Mouse (Mus musculus) heart, embryonic 10.5 days (tissue): ENCODE measurements around the gene Pdcd4. TPM values are rescaled to one million over a fixed set of nuclear protein-coding genes. Genes with fewer than 3 reads are reported as not detected.
"Not testable (repeated sequence)": the region's sequence is repeated elsewhere in the genome, so short reads cannot be mapped to it uniquely, and the experiment has no call there.

Experiments
- DNase-seq: peaks from one replicate; pipeline ENCODE4 v3.0.0-alpha.2; 2017; ENCODE audit warnings: low spot score
- H3K27ac ChIP-seq: fragments of 300-500 bp; sonication (generic); 2 replicates; pipeline ENCODE4 v1.5.1; 2016; ENCODE audit warnings: mild to moderate bottlenecking
- H3K27me3 ChIP-seq: fragments of 300-500 bp; sonication (generic); 2 replicates; pipeline ENCODE4 v1.6.1; 2016; ENCODE audit warnings: mild to moderate bottlenecking; ENCODE audit not compliant: poor library complexity, insufficient read depth, severe bottlenecking
- H3K36me3 ChIP-seq: fragments of 300-500 bp; sonication (generic); 2 replicates; pipeline ENCODE4 v1.6.1; 2016; ENCODE audit warnings: mild to moderate bottlenecking, moderate library complexity
- H3K4me1 ChIP-seq: fragments of 300-500 bp; sonication (generic); 2 replicates; pipeline ENCODE4 v1.6.1; 2016; ENCODE audit warnings: mild to moderate bottlenecking
- H3K4me3 ChIP-seq: fragments of 300-500 bp; sonication (generic); 2 replicates; pipeline ENCODE4 v1.5.1; 2016; ENCODE audit warnings: mild to moderate bottlenecking, moderate library complexity
- H3K9me3 ChIP-seq: fragments of 300-500 bp; sonication (generic); 2 replicates; pipeline ENCODE4 v1.6.1; 2016; ENCODE audit warnings: mild to moderate bottlenecking, moderate library complexity
- WGBS: fragments of 180-500 bp; shearing (Covaris S2); methylation state at CpG from one replicate; pipeline ENCODE4 v1.1.7; 2016; 5-methylcytosine and 5-hydroxymethylcytosine counted together
- polyA plus RNA-seq: library from polyadenylated mRNA; unstranded; fragments of >200 nt; fragmentation: Nextera tagmentation; extraction: Ambion mirVana; gene quantifications from 2 replicates; pipeline ENCODE4 v1.2.1, GENCODE M21; 2016

Pdcd4 gene
- polyA plus RNA-seq, 1 experiment from 2014 or later, result 35.0 TPM

DNA sequence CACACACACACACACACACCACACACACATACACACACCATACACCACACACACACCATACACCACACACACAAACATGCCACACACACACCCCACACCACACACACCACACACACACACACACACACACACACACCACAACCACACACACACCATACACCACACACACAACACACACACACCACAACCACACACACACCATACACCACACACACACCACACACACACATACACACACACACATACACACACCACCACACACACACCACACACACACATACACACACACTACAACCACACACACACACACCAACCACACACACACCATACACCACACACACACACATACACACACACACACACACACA is 14.7 kb downstream of the Pdcd4 start:
- not testable (repeated sequence) for H3K27me3 ChIP-seq, H3K4me3 ChIP-seq, H3K27ac ChIP-seq, H3K9me3 ChIP-seq, DNase-seq
- H3K36me3 ChIP-seq, result peaks cover 24% of the 10 kb centered on the region
- H3K4me1 ChIP-seq, result peaks cover 19% of the 10 kb centered on the region

GRCm38 (mm10) chr19:53914950-53915349 is 22.9 kb downstream of the Pdcd4 start:
- no peaks in the 10 kb centered on the region for H3K4me1 ChIP-seq
- H3K36me3 ChIP-seq, result peaks cover 82% of the 10 kb centered on the region
- no peaks in the 10 kb centered on the region for H3K27me3 ChIP-seq
- DNase-seq, result no peak
- 90% methylated on average over 4 of the region's 4 CpGs for WGBS
- H3K9me3 ChIP-seq, result no peaks in the 10 kb centered on the region
- no peak overlapping the region for H3K4me3 ChIP-seq
- H3K27ac ChIP-seq, result no peak overlapping the region

DNA sequence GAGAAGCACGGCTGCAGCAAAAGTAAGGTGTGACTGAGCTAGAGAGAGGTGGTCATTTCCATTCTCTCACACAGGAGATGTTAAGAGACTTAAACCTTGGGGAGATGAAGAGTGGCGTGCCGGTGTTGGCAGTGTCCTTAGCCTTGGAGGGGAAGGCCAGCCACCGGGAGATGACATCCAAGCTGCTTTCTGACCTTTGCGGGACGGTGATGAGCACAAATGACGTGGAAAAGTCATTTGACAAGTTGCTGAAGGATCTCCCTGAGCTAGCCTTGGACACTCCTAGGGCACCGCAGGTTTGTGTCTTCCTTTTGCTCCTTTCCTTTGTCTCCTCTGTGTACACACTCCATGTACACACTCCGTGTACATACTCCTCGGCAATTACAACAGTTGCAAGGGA is 27.5 kb downstream of the Pdcd4 start:
- Histone ChIP-seq H3K27ac (no peak overlapping the region), H3K27me3 (no peaks in the 10 kb centered on the region), H3K9me3 (no peaks in the 10 kb centered on the region), H3K4me1 (no peaks in the 10 kb centered on the region), H3K4me3 (no peak overlapping the region), H3K36me3 (peaks cover 76% of the 10 kb centered on the region)
- WGBS, result 88% methylated on average over 10 of the region's 10 CpGs
- DNase-seq, result no peak

DNA sequence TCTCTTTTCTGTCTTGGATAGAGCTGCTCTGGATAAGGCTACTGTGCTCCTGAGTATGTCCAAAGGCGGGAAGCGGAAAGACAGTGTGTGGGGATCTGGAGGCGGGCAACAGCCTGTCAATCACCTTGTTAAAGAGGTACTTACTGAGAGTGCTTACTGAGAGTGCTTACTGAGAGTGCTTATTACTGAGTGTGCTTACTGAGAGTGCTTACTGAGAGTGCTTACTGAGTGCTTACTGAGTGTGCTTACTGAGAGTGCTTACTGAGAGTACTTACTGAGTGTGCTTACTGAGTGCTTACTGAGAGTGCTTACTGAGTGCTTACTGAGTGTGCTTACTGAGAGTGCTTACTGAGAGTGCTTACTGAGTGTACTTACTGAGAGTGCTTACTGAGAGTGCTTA is 30.0 kb downstream of the Pdcd4 start:
- H3K27me3 ChIP-seq, H3K9me3 ChIP-seq, H3K4me1 ChIP-seq, DNase-seq, H3K4me3 ChIP-seq, H3K27ac ChIP-seq: not testable (repeated sequence)
- whole genome bisulfite sequencing, result 83% methylated on average over 3 of the region's 3 CpGs
- H3K36me3 ChIP-seq, result peaks cover 61% of the 10 kb centered on the region

DNA sequence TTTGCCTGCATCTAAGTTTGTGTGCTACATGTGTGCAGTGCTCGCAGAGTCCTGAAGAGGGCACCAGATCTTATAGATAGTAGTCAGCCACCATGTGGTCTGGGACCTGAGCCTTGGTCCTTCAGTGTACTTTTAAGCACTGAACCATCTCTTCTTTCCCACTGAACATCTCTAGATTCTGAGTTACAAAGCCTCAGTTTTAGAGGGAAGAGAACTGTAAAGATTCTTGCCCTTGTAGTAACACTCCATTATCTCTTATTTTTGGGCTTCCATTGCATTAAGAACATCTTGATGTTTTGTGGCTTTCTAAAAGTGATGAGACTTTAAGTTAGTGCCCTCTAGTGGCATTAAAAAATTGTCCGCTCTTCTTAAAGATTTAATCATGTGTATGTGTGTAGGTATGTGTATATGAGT is 33.3 kb downstream of the Pdcd4 start:
- WGBS, result 86% methylated on average over 2 of the region's 2 CpGs
- no peak overlapping the region for H3K4me3 ChIP-seq
- H3K36me3 ChIP-seq, result peaks cover 46% of the 10 kb centered on the region
- no peaks in the 10 kb centered on the region for H3K27me3 ChIP-seq
- no peaks in the 10 kb centered on the region for H3K9me3 ChIP-seq
- H3K4me1 ChIP-seq, result no peaks in the 10 kb centered on the region
- DNase-seq, result no peak
- H3K27ac ChIP-seq, result no peak overlapping the region

- no peak overlapping the region for H3K27ac ChIP-seq
- H3K27me3 ChIP-seq, result no peaks in the 10 kb centered on the region
- no peak overlapping the region for H3K4me3 ChIP-seq
- 84% methylated on average over 1 of the region's 1 CpGs for WGBS
- peaks cover 47% of the 10 kb centered on the region for H3K36me3 ChIP-seq
- DNase-seq, result no peak
- H3K4me1 ChIP-seq, result no peaks in the 10 kb centered on the region
- no peaks in the 10 kb centered on the region for H3K9me3 ChIP-seq
Measured at GRCm38 (mm10) chr19:53926705-53927104, 34.7 kb downstream of the Pdcd4 start.

GRCm38 (mm10) chr19:53929218-53929617 is 37.2 kb downstream of the Pdcd4 start:
- 89% methylated on average over 3 of the region's 3 CpGs for WGBS
- Histone ChIP-seq H3K4me3 (no peak overlapping the region), H3K36me3 (peaks cover 36% of the 10 kb centered on the region), H3K9me3 (no peaks in the 10 kb centered on the region), H3K4me1 (no peaks in the 10 kb centered on the region), H3K27me3 (no peaks in the 10 kb centered on the region), H3K27ac (no peak overlapping the region)
- no peak for DNase-seq

DNA sequence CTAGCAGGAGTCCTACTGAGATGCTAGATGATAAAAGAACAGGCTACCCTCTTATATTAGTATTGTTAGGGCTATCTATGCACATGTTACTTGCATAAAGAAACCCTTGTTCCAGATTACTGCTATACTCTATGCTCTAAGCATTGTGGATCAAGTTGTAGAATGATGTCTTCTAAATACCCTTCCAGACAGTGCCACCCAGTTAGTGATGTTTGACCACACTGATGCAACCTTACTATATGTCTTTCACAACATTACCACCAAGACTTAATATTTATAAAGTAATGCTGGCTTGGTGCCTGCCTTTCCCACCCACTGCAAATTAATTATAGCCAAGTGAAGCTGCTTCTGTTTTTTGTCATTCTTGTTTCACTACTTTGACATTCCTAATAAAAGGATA is 41.0 kb downstream of the Pdcd4 start:
- Histone ChIP-seq H3K4me3 (no peak overlapping the region), H3K27me3 (no peaks in the 10 kb centered on the region), H3K36me3 (peaks cover 38% of the 10 kb centered on the region), H3K4me1 (no peaks in the 10 kb centered on the region), H3K9me3 (no peaks in the 10 kb centered on the region), H3K27ac (no peak overlapping the region)
- no peak for DNase-seq

DNA sequence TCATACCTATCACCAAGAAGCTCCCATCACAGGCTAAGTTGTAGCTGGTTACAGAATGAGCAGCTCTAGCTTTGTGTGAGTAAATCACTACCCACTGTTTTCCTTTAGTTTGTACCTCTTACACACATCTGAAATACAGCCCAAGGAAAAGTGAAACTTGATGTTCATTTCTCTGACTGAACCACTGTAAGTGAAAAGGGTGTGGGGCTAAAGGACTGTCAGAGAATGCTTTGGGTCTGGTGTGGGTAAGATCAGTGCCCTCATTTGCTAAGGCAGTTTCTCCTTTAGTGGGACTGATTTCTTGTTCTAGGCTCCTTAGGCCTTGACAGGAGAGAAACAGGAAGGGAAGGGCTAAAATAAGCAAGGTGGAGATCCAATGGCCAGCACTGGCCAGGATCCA is 42.0 kb downstream of the Pdcd4 start:
- no peak overlapping the region for H3K27ac ChIP-seq
- no peaks in the 10 kb centered on the region for H3K27me3 ChIP-seq
- peaks cover 42% of the 10 kb centered on the region for H3K36me3 ChIP-seq
- DNase-seq, result no peak
- H3K4me1 ChIP-seq, result no peaks in the 10 kb centered on the region
- no peak overlapping the region for H3K4me3 ChIP-seq
- H3K9me3 ChIP-seq, result no peaks in the 10 kb centered on the region

- no peak for DNase-seq
- Histone ChIP-seq H3K9me3 (no peaks in the 10 kb centered on the region), H3K4me3 (no peak overlapping the region), H3K27ac (no peak overlapping the region), H3K4me1 (peaks cover 5% of the 10 kb centered on the region; the same call in 1 of the 2 replicates), H3K27me3 (no peaks in the 10 kb centered on the region), H3K36me3 (peaks cover 15% of the 10 kb centered on the region; the same call in 1 of the 2 replicates)
- WGBS, result 51% methylated on average over 4 of the region's 4 CpGs
Measured at GRCm38 (mm10) chr19:53939467-53939866, 47.4 kb downstream of the Pdcd4 start.

GRCm38 (mm10) chr19:53941139-53941538 is 49.1 kb downstream of the Pdcd4 start:
- Histone ChIP-seq H3K9me3 (no peaks in the 10 kb centered on the region), H3K4me3 (no peak overlapping the region), H3K36me3 (peaks cover 11% of the 10 kb centered on the region; the same call in 1 of the 2 replicates), H3K4me1 (peaks cover 5% of the 10 kb centered on the region; the same call in 1 of the 2 replicates), H3K27me3 (no peaks in the 10 kb centered on the region), H3K27ac (no peak overlapping the region)
- DNase-seq, result no peak
- 79% methylated on average over 4 of the region's 4 CpGs for WGBS

DNA sequence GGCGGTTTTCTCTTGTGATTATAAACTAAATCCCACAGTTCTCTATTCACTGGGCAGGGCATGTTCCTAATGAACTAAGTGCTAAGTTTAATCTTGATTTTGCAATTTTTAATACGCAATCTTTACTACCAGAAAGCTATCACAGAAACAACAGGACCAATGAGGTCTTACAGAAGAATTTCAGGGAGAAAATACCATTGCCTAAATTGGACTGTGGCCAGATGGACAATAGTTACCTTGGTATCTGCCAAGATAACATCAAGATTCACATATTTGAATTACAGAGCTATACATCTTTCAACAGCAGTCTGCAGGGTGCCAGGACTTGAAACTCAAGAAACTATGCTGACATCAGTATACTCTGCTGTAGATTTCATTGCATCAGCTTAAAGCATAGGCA is 50.3 kb downstream of the Pdcd4 start:
- Histone ChIP-seq H3K27me3 (no peaks in the 10 kb centered on the region), H3K4me1 (peaks cover 8% of the 10 kb centered on the region; the same call in 1 of the 2 replicates), H3K36me3 (peaks cover 11% of the 10 kb centered on the region; the same call in 1 of the 2 replicates), H3K27ac (0 out of 2 replicates have a peak overlapping the region, but pooled peaks have one; percentile 13), H3K4me3 (no peak overlapping the region), H3K9me3 (no peaks in the 10 kb centered on the region)
- DNase-seq, result no peak
- 92% methylated on average over 2 of the region's 2 CpGs for WGBS

- Histone ChIP-seq H3K27me3 (no peaks in the 10 kb centered on the region), H3K9me3 (no peaks in the 10 kb centered on the region), H3K27ac (peak within 1 kb of the TSS; percentile 98), H3K4me1 (peaks cover 10% of the 10 kb centered on the region; the same call in 1 of the 2 replicates), H3K4me3 (peak within 1 kb of the TSS; percentile 96), H3K36me3 (no peaks in the 10 kb centered on the region)
- WGBS, result 0% methylated on average over 62 of the region's 62 CpGs
- peak; percentile 100 for DNase-seq
Measured at GRCm38 (mm10) chr19:53943802-53944785, 52.1 kb downstream of the Pdcd4 start, which contains the start of the genes Shoc2 and Bbip1. Shoc2 (plus strand) TSS chr19:53944306. Bbip1 (minus strand) TSS chr19:53944627.
